Mouse (Mus musculus) embryonic stem cell, embryonic (primary cell): ENCODE measurements around the gene Wtip.
"Not testable (repeated sequence)": the region's sequence is repeated elsewhere in the genome, so short reads cannot be mapped to it uniquely, and the experiment has no call there.

Experiments
- CTCF ChIA-PET, 4 experiments: fragments of 300-600 bp in 2 of 4; fragments of 350-600 bp in 2 of 4; sonication (Branson Sonifier 250); formaldehyde crosslinking; loops; one replicate each; lab custom pipeline; 2022; ENCODE audit warnings: inconsistent platforms in 2 of 4; lab: Charles Lee
- POLR2A ChIA-PET, 4 experiments: fragments of 300-600 bp in 2 of 4; fragments of 350-600 bp in 2 of 4; sonication (Branson Sonifier 250); formaldehyde crosslinking; loops; one replicate each; lab custom pipeline; 2022; ENCODE audit warnings: antibody characterized with exemption in 4 of 4, inconsistent platforms in 1 of 4; lab: Charles Lee

The Wtip gene

DNA sequence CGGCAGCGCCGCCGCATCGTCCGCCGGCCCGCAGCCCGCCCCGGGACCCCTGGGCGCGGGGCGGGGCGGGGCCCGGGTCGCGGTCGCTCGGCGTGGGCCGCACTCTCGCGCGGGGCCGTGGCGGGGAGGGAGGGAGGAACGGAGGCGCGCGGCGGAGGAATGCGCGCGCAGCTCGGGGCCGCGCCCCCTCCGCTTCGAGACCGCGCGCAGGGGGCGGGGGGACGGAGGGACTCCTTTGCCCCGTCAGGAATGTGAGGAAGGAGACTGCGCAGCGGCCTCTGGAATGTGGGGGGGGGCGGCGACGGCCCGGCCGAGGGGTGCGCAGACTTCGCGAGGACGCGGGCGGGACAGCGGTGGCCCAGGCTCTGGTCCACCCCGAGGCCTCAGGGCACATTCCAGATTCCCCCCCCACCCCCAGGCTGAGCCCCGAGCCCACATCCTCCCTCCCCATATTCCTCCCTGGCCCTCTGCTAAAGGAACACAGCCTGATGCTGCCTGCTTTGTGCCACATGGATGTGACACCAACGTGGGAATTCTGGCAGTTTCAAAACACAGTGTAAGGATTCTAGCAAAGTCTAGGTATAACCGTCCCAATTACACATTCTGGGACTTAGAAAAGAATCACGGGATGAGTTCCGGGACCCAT is at the start of gene Wtip:
TSS of gene Wtip (minus strand) at position 152 of the 646 bp plus-strand sequence.
- POLR2A ChIA-PET = interaction anchor here in 2 of 4 experiments (0.6 to 1.0 kb wide), 4 partner anchors 36 to 256 kb away, joined by 3 to 4 read pairs (median 4); partner anchors contain the start of gene Uba2 (in 1 of the 2)
- CTCF ChIA-PET = interaction anchor here in 1 of 4 experiments (0.6 kb wide), 1 partner anchor 10 kb away, joined by 4 read pairs; no protein-coding TSS in a partner anchor

DNA sequence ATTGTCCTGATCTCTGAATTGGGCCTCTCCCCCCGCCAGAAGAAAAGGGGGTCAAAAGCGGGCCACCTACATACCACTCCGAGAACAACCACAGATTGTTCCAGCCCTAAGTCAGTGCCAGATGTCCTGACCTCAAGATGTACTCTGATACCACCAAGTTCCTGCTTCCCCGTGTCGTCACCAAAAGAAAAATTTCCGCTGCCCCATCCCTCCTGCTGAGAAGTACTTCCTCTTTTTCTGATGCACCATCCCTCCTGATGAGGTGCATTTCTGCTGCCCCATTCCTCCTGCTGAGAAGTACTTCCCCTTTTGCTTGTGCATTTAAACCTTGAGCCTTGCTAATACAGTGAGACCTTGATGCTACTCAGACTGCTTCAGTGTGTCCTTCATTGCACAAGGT is 43.2 kb upstream of the Wtip start:
- POLR2A ChIA-PET = not testable (repeated sequence)
- CTCF ChIA-PET = interaction anchor here in 1 of 4 experiments (0.5 kb wide), 1 partner anchor 10 kb away, joined by 3 read pairs; no protein-coding TSS in a partner anchor

GRCm38 (mm10) chr7:34172251-34172650 is 39.2 kb upstream of the Wtip start:
- ChIA-PET POLR2A (interaction anchor here in 2 of 4 experiments (0.5 to 4.6 kb wide), 6 partner anchors 22 to 250 kb away, joined by 3 to 50 read pairs (median 4); partner anchors contain the start of gene Pdcd2l (in 1 of the 2)), CTCF (interaction anchor here in 2 of 4 experiments (0.6 to 0.8 kb wide), 2 partner anchors 11 to 73 kb away, joined by 3 to 5 read pairs; no protein-coding TSS in a partner anchor)

- ChIA-PET POLR2A (interaction anchor here (0.6 to 7.6 kb wide), 56 partner anchors 9 to 401 kb away, joined by 3 to 50 read pairs (median 5); partner anchors contain the start of genes Pdcd2l (in 3 of the 4), Gpi1 (in 2 of the 4) and Wtip (in 1 of the 4)), CTCF (interaction anchor here in 2 of 4 experiments (1.0 to 2.0 kb wide), 3 partner anchors 14 to 27 kb away, joined by 3 to 8 read pairs (median 7); partner anchors contain the start of gene Pdcd2l (in 1 of the 2))
Measured at GRCm38 (mm10) chr7:34169454-34169853, 36.4 kb upstream of the Wtip start, which contains the start of gene Uba2. TSS of gene Uba2 (minus strand) at chr7:34169599.

- CTCF ChIA-PET = interaction anchor here in 2 of 4 experiments (0.5 to 2.0 kb wide), 8 partner anchors 15 to 304 kb away, joined by 3 to 8 read pairs (median 3); partner anchors contain the start of gene Pdcd2l (in 1 of the 2)
- POLR2A ChIA-PET = interaction anchor here (0.7 to 7.6 kb wide), 65 partner anchors 8 to 402 kb away, joined by 3 to 50 read pairs (median 5); partner anchors contain the start of genes Pdcd2l (in 4 of the 4), Gpi1 (in 3 of the 4) and Wtip (in 1 of the 4)
Measured at GRCm38 (mm10) chr7:34168470-34169251, 35.6 kb upstream of the Wtip start.

DNA sequence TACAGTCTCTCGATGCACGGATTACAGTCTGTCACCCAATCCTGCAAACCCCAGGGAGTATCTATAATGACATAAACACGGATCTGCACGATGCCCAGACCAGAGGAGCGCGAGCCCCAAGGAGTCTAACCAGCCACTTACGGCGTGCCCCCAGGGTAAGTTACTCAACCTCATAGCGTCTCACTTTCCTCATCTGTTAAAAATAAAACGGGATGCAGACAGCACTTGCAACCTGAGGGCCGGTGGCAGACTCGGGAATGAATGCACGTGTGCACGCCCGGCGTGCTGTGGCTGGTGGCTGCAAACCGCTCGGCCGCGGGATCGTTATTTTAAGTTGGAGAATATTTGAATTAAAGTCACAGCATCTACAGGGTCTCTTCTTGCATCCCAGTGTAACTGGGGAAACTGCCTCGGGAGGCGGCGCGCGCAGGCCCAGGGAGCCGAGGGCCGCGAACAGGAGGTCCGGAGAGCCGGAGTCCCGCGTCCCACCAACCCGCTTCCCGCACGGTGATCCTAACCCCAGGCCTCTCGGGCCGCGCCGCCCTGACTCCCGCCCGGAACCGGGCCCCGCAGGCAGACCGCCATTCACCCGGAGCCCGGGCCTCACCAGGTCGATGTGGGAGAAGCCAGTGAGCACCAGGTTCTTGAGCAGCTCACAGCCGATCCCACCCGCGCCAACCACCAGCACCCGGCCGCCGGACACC is 34.9 kb upstream of the Wtip start:
- CTCF ChIA-PET = interaction anchor here in 2 of 4 experiments (0.5 to 1.6 kb wide), 6 partner anchors 14 to 304 kb away, joined by 3 to 7 read pairs (median 3); partner anchors contain the start of gene Pdcd2l (in 1 of the 2)
- POLR2A ChIA-PET = interaction anchor here (0.7 to 7.6 kb wide), 47 partner anchors 8 to 402 kb away, joined by 3 to 50 read pairs (median 5); partner anchors contain the start of genes Pdcd2l (in 4 of the 4), Gpi1 (in 2 of the 4) and Wtip (in 1 of the 4)

DNA sequence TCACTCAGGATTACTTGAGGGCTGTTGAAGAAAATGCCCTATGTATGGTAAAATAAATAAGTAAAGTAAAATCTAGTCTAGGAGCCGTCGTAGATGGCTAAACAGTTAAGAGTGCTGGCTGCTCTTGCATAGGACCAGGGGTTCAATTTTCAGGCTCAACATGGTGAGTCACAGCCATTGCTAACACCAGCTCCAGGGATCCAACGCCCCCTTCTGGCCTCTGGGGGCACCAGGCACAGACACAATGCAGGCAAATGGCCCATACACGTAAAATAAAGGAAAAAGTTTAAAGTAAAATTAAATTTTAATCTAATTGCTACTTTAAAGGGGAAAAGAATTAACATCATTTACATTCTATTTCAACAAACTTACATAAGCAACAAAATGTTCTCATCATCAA is 33.8 kb upstream of the Wtip start:
- ChIA-PET POLR2A (interaction anchor here in 3 of 4 experiments (1.0 to 7.6 kb wide), 9 partner anchors 9 to 34 kb away, joined by 3 to 46 read pairs (median 4); partner anchors contain the start of gene Pdcd2l (in 2 of the 3)), CTCF (interaction anchor here (0.6 to 1.3 kb wide), 5 partner anchors 9 to 177 kb away, joined by 3 to 5 read pairs (median 3); partner anchors contain the start of gene Gpi1 (in 1 of the 4))

DNA sequence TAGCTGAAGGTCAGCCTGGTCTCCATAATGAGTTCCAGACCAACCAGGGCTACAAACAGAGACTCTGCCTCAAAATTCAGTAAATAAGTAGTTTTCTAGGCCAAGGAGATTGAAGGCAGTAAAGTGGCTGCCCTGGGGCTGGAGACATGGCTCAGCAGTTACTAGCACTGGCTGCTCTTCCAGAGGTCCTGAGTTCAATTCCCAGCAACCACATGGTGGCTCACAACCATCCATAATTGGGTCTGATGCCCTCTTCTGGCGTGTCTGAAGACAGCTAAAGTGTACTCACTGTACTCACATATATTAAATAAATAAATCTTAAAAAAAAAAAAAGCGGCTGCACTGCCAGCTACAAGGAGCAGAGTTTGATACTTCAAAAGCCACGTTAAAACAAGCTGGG is 32.9 kb upstream of the Wtip start:
- ChIA-PET CTCF (interaction anchor here in 3 of 4 experiments (0.6 to 2.2 kb wide), 8 partner anchors 9 to 1279 kb away, joined by 3 to 8 read pairs (median 4); partner anchors contain the start of gene Gpi1 (in 1 of the 3)), POLR2A (interaction anchor here (0.6 to 7.6 kb wide), 14 partner anchors 8 to 104 kb away, joined by 3 to 46 read pairs (median 4); partner anchors contain the start of gene Pdcd2l (in 1 of the 4))

DNA sequence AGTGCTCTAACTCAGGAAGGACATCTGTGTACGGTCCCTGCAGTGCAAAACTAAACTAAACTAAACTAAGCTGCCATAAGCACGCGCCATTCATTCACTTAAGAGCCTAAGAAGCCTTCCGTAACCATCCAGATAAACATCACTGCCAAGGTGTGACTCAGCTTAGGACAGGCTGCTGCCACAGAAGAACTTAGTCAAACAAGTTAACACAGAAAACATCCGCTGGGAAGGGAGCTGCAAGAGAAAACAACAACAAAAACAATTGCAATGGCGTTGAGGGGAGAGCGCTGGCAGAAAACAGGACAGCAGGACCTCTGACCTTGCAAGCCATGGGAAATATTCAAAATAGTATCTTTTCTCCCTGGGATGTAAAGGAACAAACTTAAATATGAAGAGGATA is 31.6 kb upstream of the Wtip start:
- ChIA-PET CTCF (interaction anchor here (0.6 to 2.2 kb wide), 5 partner anchors 9 to 32 kb away, joined by 4 to 8 read pairs (median 6); partner anchors contain the start of gene Pdcd2l (in 1 of the 4)), POLR2A (interaction anchor here (0.5 to 7.6 kb wide), 15 partner anchors 9 to 1262 kb away, joined by 3 to 46 read pairs (median 4); partner anchors contain the start of genes Gpi1 (in 1 of the 4) and Pdcd2l (in 1 of the 4))

DNA sequence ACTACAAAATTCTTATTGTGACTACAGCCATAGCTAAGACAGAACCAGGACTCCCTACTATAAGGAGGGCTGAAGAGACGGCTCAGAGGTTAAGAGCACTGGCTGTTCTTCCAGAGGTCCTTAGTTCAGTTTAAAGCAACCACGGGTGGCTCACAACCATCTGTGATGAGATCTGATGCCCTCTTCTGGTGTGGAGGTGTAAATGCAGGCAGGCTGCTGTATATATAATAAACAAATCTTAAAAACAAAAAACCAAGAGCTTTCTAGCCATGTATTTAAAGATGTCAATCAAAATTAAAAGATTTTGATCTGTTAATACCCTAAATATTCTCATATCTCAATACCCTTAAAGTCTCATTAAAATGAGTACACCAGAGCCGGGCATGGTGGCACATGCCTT is 26.1 kb upstream of the Wtip start:
- POLR2A ChIA-PET = interaction anchor here in 2 of 4 experiments (0.7 to 2.6 kb wide), 5 partner anchors 10 to 73 kb away, joined by 3 to 28 read pairs (median 4); partner anchors contain the start of gene Uba2 (in 1 of the 2)

DNA sequence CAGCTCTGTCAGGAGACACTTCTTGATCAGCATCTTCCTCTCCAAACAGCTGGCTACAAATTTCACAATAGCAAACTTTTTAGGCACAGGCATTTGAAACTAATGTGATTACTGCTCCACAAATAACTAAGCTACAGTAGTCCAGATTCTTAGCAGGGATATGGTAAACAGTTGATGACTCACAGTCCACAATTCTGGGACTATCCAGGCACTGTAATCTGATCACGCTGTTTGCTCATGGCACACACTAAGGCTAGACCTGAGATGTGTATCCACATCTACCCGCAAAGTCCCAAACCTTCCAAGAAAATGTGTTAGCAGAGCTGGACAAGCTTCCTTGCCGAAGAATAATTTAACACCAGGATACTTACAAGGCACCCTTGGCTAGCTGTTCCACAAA is 24.9 kb upstream of the Wtip start:
- CTCF ChIA-PET = interaction anchor here in 3 of 4 experiments (0.6 to 1.2 kb wide), 5 partner anchors 9 to 302 kb away, joined by 3 to 7 read pairs (median 3); no protein-coding TSS in a partner anchor

More for the DNA sequence above, 26.1 kb upstream of the Wtip start:
- CTCF ChIA-PET = no interaction called here

DNA sequence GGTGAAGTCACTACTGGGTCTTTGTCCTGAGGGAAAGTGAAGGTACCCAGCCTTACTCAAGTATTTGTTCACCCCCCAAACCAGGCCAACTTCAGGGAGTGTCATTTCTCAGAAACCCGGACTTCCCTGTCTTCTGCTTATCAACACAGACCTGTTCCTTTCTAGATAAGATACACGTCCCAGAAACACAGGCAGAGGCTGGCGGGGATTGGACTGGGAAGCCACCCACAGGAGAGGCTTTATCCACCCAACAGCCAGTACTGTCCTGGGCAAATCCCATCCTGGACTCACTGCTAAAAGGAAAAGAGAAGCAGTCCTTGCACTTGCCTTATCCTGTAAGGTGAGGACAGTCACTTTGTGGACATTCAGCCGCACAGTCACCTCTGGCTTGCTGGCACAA is 14.1 kb upstream of the Wtip start:
- ChIA-PET POLR2A (interaction anchor here in 1 of 4 experiments (0.7 to 1.1 kb wide), 4 partner anchors 9 to 242 kb away, joined by 3 to 5 read pairs (median 4); partner anchors contain the start of gene Uba2), CTCF (interaction anchor here in 1 of 4 experiments (0.6 kb wide), 1 partner anchor 40 kb away, joined by 4 read pairs; no protein-coding TSS in a partner anchor)

More for the DNA sequence above, 24.9 kb upstream of the Wtip start:
- POLR2A ChIA-PET = interaction anchor here in 3 of 4 experiments (0.6 to 2.7 kb wide), 11 partner anchors 8 to 72 kb away, joined by 3 to 20 read pairs (median 5); partner anchors contain the start of genes Uba2 (in 2 of the 3), Gpi1 (in 1 of the 3) and Pdcd2l (in 1 of the 3)

- CTCF ChIA-PET = interaction anchor here in 1 of 4 experiments (1.0 to 1.1 kb wide), 2 partner anchors 14 to 55 kb away, joined by 3 read pairs; no protein-coding TSS in a partner anchor
- POLR2A ChIA-PET = interaction anchor here (0.6 to 3.7 kb wide), 22 partner anchors 9 to 79 kb away, joined by 3 to 22 read pairs (median 3); partner anchors contain the start of genes Uba2 (in 2 of the 4) and Pdcd2l (in 1 of the 4)
Measured at GRCm38 (mm10) chr7:34141123-34141522, 8.1 kb upstream of the Wtip start.

- POLR2A ChIA-PET = interaction anchor here in 1 of 4 experiments (0.6 to 3.7 kb wide), 13 partner anchors 9 to 163 kb away, joined by 3 to 22 read pairs (median 4); partner anchors contain the start of gene Pdcd2l
- CTCF ChIA-PET = interaction anchor here in 1 of 4 experiments (0.6 kb wide), 1 partner anchor 87 kb away, joined by 4 read pairs; no protein-coding TSS in a partner anchor
Measured at GRCm38 (mm10) chr7:34139493-34139892, 6.4 kb upstream of the Wtip start.

- ChIA-PET POLR2A (interaction anchor here in 3 of 4 experiments (0.5 to 1.9 kb wide), 9 partner anchors 8 to 100 kb away, joined by 3 to 5 read pairs (median 4); partner anchors contain the start of genes Pdcd2l (in 1 of the 3) and Uba2 (in 1 of the 3)), CTCF (no interaction called here)
Measured at GRCm38 (mm10) chr7:34134336-34134735, 1.3 kb upstream of the Wtip start.
